Mouse (Mus musculus) cerebellum, adult 2 months (tissue): ENCODE results near the gene Rplp1.
A peak's percentile ranks its signal among the peaks of the same experiment; 100 is the strongest.

Source experiments
- CTCF ChIP-seq: fragments of 200-500 bp; IDR thresholded peaks from 2 replicates; pipeline ENCODE4 v1.5.1; 2011; ENCODE audit warnings: low read depth, mild to moderate bottlenecking, control low read depth, low read length, moderate library complexity, borderline replicate concordance; ENCODE audit not compliant: insufficient read depth
- POLR2A ChIP-seq: fragments of 200-500 bp; IDR thresholded peaks from 2 replicates; pipeline ENCODE4 v1.6.1; 2011; ENCODE audit warnings: low read length, control low read depth, borderline replicate concordance; ENCODE audit not compliant: insufficient read depth

GRCm38 (mm10) chr9:61906912-61907311 lies 7.4 kb downstream of the Rplp1 start:
- TF ChIP-seq CTCF (peak; percentile 33; the same call in 1 of the 2 replicates), POLR2A (no peak)
